Mouse (Mus musculus) myocyte (in vitro differentiated cells): ENCODE measurements at regions not wholly inside any gene's neighbourhood (a gene's known extent, or its start where the extent isn't known, plus 50 kb on each side); places are given as distances from the start of the nearest gene placed in this dataset.

Experiments
- CEBPB ChIP-seq: IDR thresholded peaks from 2 replicates; pipeline ENCODE4 v1.6.1; 2011; ENCODE audit warnings: mild to moderate bottlenecking, moderate library complexity; ENCODE audit not compliant: poor library complexity, insufficient read depth, severe bottlenecking
- MYOG ChIP-seq, 3 experiments: IDR thresholded peaks; one replicate each; pipeline ENCODE4 v1.6.1; 2011; ENCODE audit warnings: control low read depth in 2 of 3, low read depth in 2 of 3, mild to moderate bottlenecking in 2 of 3; ENCODE audit not compliant: insufficient read length in 2 of 3, control insufficient read depth in 1 of 3, insufficient read depth in 1 of 3
- POLR2A ChIP-seq: IDR thresholded peaks from one replicate; pipeline ENCODE4 v1.6.1; 2011; ENCODE audit warnings: low read depth, mild to moderate bottlenecking, control low read depth, moderate library complexity; ENCODE audit not compliant: insufficient read length
- POLR2AphosphoS2 ChIP-seq: IDR thresholded peaks from one replicate; pipeline ENCODE4 v1.6.1; 2011; ENCODE audit warnings: low read depth, control low read depth; ENCODE audit not compliant: insufficient read length
- SRF ChIP-seq: IDR thresholded peaks from one replicate; pipeline ENCODE4 v1.6.1; 2011; ENCODE audit warnings: low read depth; ENCODE audit not compliant: control insufficient read depth, insufficient read length
- USF1 ChIP-seq: IDR thresholded peaks from one replicate; pipeline ENCODE4 v1.6.1; 2011; ENCODE audit warnings: low read depth, mild to moderate bottlenecking, control low read depth, moderate library complexity

- no peak for TF ChIP-seq USF1
- TF ChIP-seq MYOG (IDR thresholded peaks at IDR 0.05; ENCODE audit: control insufficient read depth in 1 of 3, insufficient read depth in 1 of 3, insufficient read length in 2 of 3, low read depth in 2 of 3) = no peak
- TF ChIP-seq POLR2A = no peak
- TF ChIP-seq POLR2AphosphoS2 = no peak
- no peak for TF ChIP-seq SRF
- peak; percentile 47; the same call in 1 of the 2 replicates for TF ChIP-seq CEBPB
Measured at GRCm38 (mm10) chr9:30539858-30540257, 113.0 kb downstream of the Snx19 start.
